Mouse (Mus musculus) activated CD4-positive, CD25-positive, alpha-beta regulatory T cell, adult 4 months (primary cell): ENCODE results near the gene Mecom. TPM values are rescaled to one million over a fixed set of nuclear protein-coding genes. Genes with fewer than 3 reads are reported as not detected.

Experiments
- ATAC-seq: one replicate; pipeline ENCODE4 v1.8.0; 2017
- polyA plus RNA-seq, 2 experiments: library from polyadenylated mRNA; unstranded; fragments of 100-300 nt; shearing (Covaris generic); gene quantifications; one replicate each; pipeline ENCODE4 v1.2.1; 2017

Mecom gene
- polyA plus RNA-seq, 2 experiments from 2014 or later: not detected

- no peak for ATAC-seq
These were observed 34.4 kb downstream of the Mecom start for GRCm38 (mm10) chr3:30513314-30513997.

GRCm38 (mm10) chr3:30512459-30513030 is 35.3 kb downstream of the Mecom start:
- ATAC-seq: no peak

GRCm38 (mm10) chr3:30511796-30512195 is 36.0 kb downstream of the Mecom start:
- no peak for ATAC-seq

GRCm38 (mm10) chr3:30511062-30511640 is 36.7 kb downstream of the Mecom start:
- no peak for ATAC-seq

- ATAC-seq: no peak
These were observed 37.2 kb downstream of the Mecom start for GRCm38 (mm10) chr3:30510646-30511045.

- ATAC-seq: no peak
These were observed 37.7 kb downstream of the Mecom start for GRCm38 (mm10) chr3:30510105-30510504.

GRCm38 (mm10) chr3:30508930-30509910 is 38.6 kb downstream of the Mecom start:
- no peak for ATAC-seq

GRCm38 (mm10) chr3:30508296-30508929 is 39.4 kb downstream of the Mecom start:
- no peak for ATAC-seq

GRCm38 (mm10) chr3:30507576-30508295 is 40.1 kb downstream of the Mecom start:
- ATAC-seq: no peak

GRCm38 (mm10) chr3:30507028-30507575 is 40.7 kb downstream of the Mecom start:
- ATAC-seq: no peak

GRCm38 (mm10) chr3:30506329-30507027 is 41.3 kb downstream of the Mecom start:
- ATAC-seq: no peak

GRCm38 (mm10) chr3:30505741-30506251 is 42.0 kb downstream of the Mecom start:
- ATAC-seq: no peak

GRCm38 (mm10) chr3:30504561-30504960 is 43.2 kb downstream of the Mecom start:
- ATAC-seq: no peak

- ATAC-seq: no peak
These were observed 44.0 kb downstream of the Mecom start for GRCm38 (mm10) chr3:30503821-30504220.

- no peak for ATAC-seq
These were observed 49.5 kb downstream of the Mecom start for GRCm38 (mm10) chr3:30498202-30498828.

- ATAC-seq: no peak
These were observed 53.4 kb downstream of the Mecom start for GRCm38 (mm10) chr3:30494371-30494770.

- no peak for ATAC-seq
These were observed 59.0 kb downstream of the Mecom start for GRCm38 (mm10) chr3:30488808-30489207.

GRCm38 (mm10) chr3:30486422-30486821 is 61.4 kb downstream of the Mecom start:
- ATAC-seq: no peak

- no peak for ATAC-seq
These were observed 64.7 kb downstream of the Mecom start for GRCm38 (mm10) chr3:30483006-30483684.
